Mouse (Mus musculus) heart, embryonic 12.5 days (tissue): ENCODE results near the gene 2310033P09Rik. TPM values are rescaled to one million over a fixed set of nuclear protein-coding genes. Genes with fewer than 3 reads are reported as not detected.
A peak's percentile ranks its signal among the peaks of the same experiment; 100 is the strongest.

Source experiments
- ATAC-seq: fragments of 200-750 bp; cut with Nextera tagmentation; 2 replicates; pipeline ENCODE4 v1.8.0; 2017; ENCODE audit warnings: moderate TSS enrichment, moderate library complexity; ENCODE audit not compliant: insufficient number of reproducible peaks, low FRiP score
- H3K27ac ChIP-seq: fragments of 300-500 bp; sonication (generic); 2 replicates; pipeline ENCODE4 v1.5.1; 2016; ENCODE audit warnings: mild to moderate bottlenecking, moderate library complexity; ENCODE audit not compliant: poor library complexity, severe bottlenecking
- H3K27me3 ChIP-seq: fragments of 300-500 bp; sonication (generic); replicated peaks from 2 replicates; pipeline ENCODE4 v1.6.1; 2016; ENCODE audit warnings: mild to moderate bottlenecking, moderate library complexity
- H3K36me3 ChIP-seq: fragments of 300-500 bp; sonication (generic); 2 replicates; pipeline ENCODE4 v1.6.1; 2016; ENCODE audit warnings: mild to moderate bottlenecking, moderate library complexity
- H3K4me1 ChIP-seq: fragments of 300-500 bp; sonication (generic); replicated peaks from 2 replicates; pipeline ENCODE4 v1.6.1; 2016; ENCODE audit warnings: mild to moderate bottlenecking
- H3K4me2 ChIP-seq: fragments of 300-500 bp; sonication (generic); 2 replicates; pipeline ENCODE4 v1.6.1; 2016; ENCODE audit warnings: mild to moderate bottlenecking, moderate library complexity
- H3K4me3 ChIP-seq: fragments of 300-500 bp; sonication (generic); 2 replicates; pipeline ENCODE4 v1.5.1; 2016; ENCODE audit warnings: mild to moderate bottlenecking
- H3K9ac ChIP-seq: fragments of 300-500 bp; sonication (generic); 2 replicates; pipeline ENCODE4 v1.6.1; 2016; ENCODE audit warnings: mild to moderate bottlenecking, moderate library complexity
- H3K9me3 ChIP-seq: fragments of 300-500 bp; sonication (generic); replicated peaks from 2 replicates; pipeline ENCODE4 v1.6.1; 2016; ENCODE audit warnings: mild to moderate bottlenecking, moderate library complexity
- WGBS: fragments of 180-500 bp; shearing (Covaris S2); methylation state at CpG from one replicate; pipeline ENCODE4 v1.1.7; 2016; 5-methylcytosine and 5-hydroxymethylcytosine counted together
- polyA plus RNA-seq: library from polyadenylated mRNA; unstranded; fragments of >200 nt; fragmentation: Nextera tagmentation; extraction: Ambion mirVana; gene quantifications from 2 replicates; pipeline ENCODE4 v1.2.1, GENCODE M21; 2016

2310033P09Rik gene
- polyA plus RNA-seq, 1 experiment from 2014 or later = 25.0 TPM

GRCm38 (mm10) chr11:59174189-59174838 is 33.8 kb upstream of the 2310033P09Rik start:
- Histone ChIP-seq H3K27me3 (peaks cover 69% of the 10 kb centered on the region), H3K9ac (no peak overlapping the region), H3K27ac (no peak overlapping the region), H3K4me2 (no peak overlapping the region), H3K4me3 (no peak overlapping the region), H3K4me1 (peaks cover 23% of the 10 kb centered on the region), H3K36me3 (no peaks in the 10 kb centered on the region), H3K9me3 (no peaks in the 10 kb centered on the region)
- WGBS = 50% methylated on average over 6 of the region's 6 CpGs
- no peak for ATAC-seq

GRCm38 (mm10) chr11:59176475-59176874 is 31.6 kb upstream of the 2310033P09Rik start:
- Histone ChIP-seq H3K9me3 (no peaks in the 10 kb centered on the region), H3K4me3 (peak overlapping the region; percentile 36), H3K4me1 (peaks cover 28% of the 10 kb centered on the region), H3K9ac (peak overlapping the region; percentile 27; the same call in 1 of the 2 replicates), H3K27ac (no peak overlapping the region), H3K4me2 (peak overlapping the region; percentile 61), H3K36me3 (no peaks in the 10 kb centered on the region), H3K27me3 (peaks cover 76% of the 10 kb centered on the region)
- WGBS = 3% methylated on average over 48 of the region's 48 CpGs
- no peak for ATAC-seq

- Histone ChIP-seq H3K4me1 (peaks cover 28% of the 10 kb centered on the region), H3K36me3 (no peaks in the 10 kb centered on the region), H3K9ac (no peak overlapping the region), H3K4me3 (peak overlapping the region; percentile 36), H3K9me3 (no peaks in the 10 kb centered on the region), H3K4me2 (peak overlapping the region; percentile 61), H3K27me3 (peaks cover 76% of the 10 kb centered on the region), H3K27ac (no peak overlapping the region)
- 9% methylated on average over 34 of the region's 34 CpGs for WGBS
- ATAC-seq = peak; percentile 22; the same call in 1 of the 2 replicates
Observed at GRCm38 (mm10) chr11:59176921-59177320, 31.2 kb upstream of the 2310033P09Rik start.

- peaks cover 26% of the 10 kb centered on the region for H3K27me3 ChIP-seq
- no peak; the same call in 1 of the 2 replicates for ATAC-seq
- WGBS = 49% methylated on average over 3 of the region's 3 CpGs
- H3K4me3 ChIP-seq = no peak within 1 kb of the TSS
- no peaks in the 10 kb centered on the region for H3K9me3 ChIP-seq
- H3K27ac ChIP-seq = 0 out of 2 replicates have a peak within 1 kb of the TSS, but pooled peaks have one; percentile 8
- no peak within 1 kb of the TSS; the same call in 1 of the 2 replicates for H3K4me2 ChIP-seq
- peak within 1 kb of the TSS; percentile 48; the same call in 1 of the 2 replicates for H3K9ac ChIP-seq
- H3K36me3 ChIP-seq = peaks cover 29% of the 10 kb centered on the region
- peaks cover 31% of the 10 kb centered on the region for H3K4me1 ChIP-seq
Observed at GRCm38 (mm10) chr11:59182864-59183331, 25.2 kb upstream of the 2310033P09Rik start, which contains the start of gene Gjc2. Gene Gjc2, minus strand, starts transcription at chr11:59183213.

- no peak overlapping the region for H3K4me3 ChIP-seq
- 0 out of 2 replicates have a peak overlapping the region, but pooled peaks have one; percentile 8 for H3K27ac ChIP-seq
- peaks cover 29% of the 10 kb centered on the region for H3K36me3 ChIP-seq
- H3K9me3 ChIP-seq = no peaks in the 10 kb centered on the region
- H3K4me2 ChIP-seq = no peak overlapping the region; the same call in 1 of the 2 replicates
- 15% methylated on average over 3 of the region's 3 CpGs for WGBS
- peak; percentile 70 for ATAC-seq
- peaks cover 17% of the 10 kb centered on the region for H3K27me3 ChIP-seq
- H3K4me1 ChIP-seq = peaks cover 31% of the 10 kb centered on the region
- 0 out of 2 replicates have a peak overlapping the region, but pooled peaks have one; percentile 9 for H3K9ac ChIP-seq
Observed at GRCm38 (mm10) chr11:59183821-59184220, 24.3 kb upstream of the 2310033P09Rik start.

- WGBS = 81% methylated on average over 5 of the region's 5 CpGs
Observed at GRCm38 (mm10) chr11:59185490-59185889, 22.6 kb upstream of the 2310033P09Rik start.

GRCm38 (mm10) chr11:59187706-59188105 is 20.4 kb upstream of the 2310033P09Rik start:
- Histone ChIP-seq H3K4me1 (peaks cover 21% of the 10 kb centered on the region), H3K36me3 (peaks cover 29% of the 10 kb centered on the region), H3K9ac (no peak overlapping the region), H3K27ac (no peak overlapping the region), H3K4me3 (no peak overlapping the region), H3K9me3 (no peaks in the 10 kb centered on the region), H3K4me2 (no peak overlapping the region), H3K27me3 (0 out of 2 replicates have a peak, but pooled peaks cover 4% of the 10 kb centered on the region)
- ATAC-seq = no peak
- WGBS = 77% methylated on average over 6 of the region's 6 CpGs

More at GRCm38 (mm10) chr11:59185490-59185889, 22.6 kb upstream of the 2310033P09Rik start:
- H3K4me1 ChIP-seq = peaks cover 22% of the 10 kb centered on the region
- H3K4me3 ChIP-seq = no peak overlapping the region
- no peaks in the 10 kb centered on the region for H3K9me3 ChIP-seq
- H3K9ac ChIP-seq = no peak overlapping the region
- H3K27me3 ChIP-seq = 0 out of 2 replicates have a peak, but pooled peaks cover 4% of the 10 kb centered on the region
- H3K27ac ChIP-seq = no peak overlapping the region
- H3K36me3 ChIP-seq = peaks cover 29% of the 10 kb centered on the region
- H3K4me2 ChIP-seq = no peak overlapping the region
- ATAC-seq = no peak

GRCm38 (mm10) chr11:59191231-59192058 is 16.7 kb upstream of the 2310033P09Rik start:
- WGBS = under 1% methylated on average over 59 of the region's 59 CpGs
- H3K4me3 ChIP-seq = peak overlapping the region; percentile 61
- peaks cover 6% of the 10 kb centered on the region for H3K4me1 ChIP-seq
- H3K4me2 ChIP-seq = peak overlapping the region; percentile 77
- peaks cover 3% of the 10 kb centered on the region; the same call in 1 of the 2 replicates for H3K36me3 ChIP-seq
- peak; percentile 96 for ATAC-seq
- H3K27me3 ChIP-seq = no peaks in the 10 kb centered on the region
- no peaks in the 10 kb centered on the region for H3K9me3 ChIP-seq
- H3K9ac ChIP-seq = peak overlapping the region; percentile 79
- peak overlapping the region; percentile 85 for H3K27ac ChIP-seq

GRCm38 (mm10) chr11:59192059-59192386 is 16.1 kb upstream of the 2310033P09Rik start, which contains the start of gene Guk1:
Gene Guk1, minus strand, starts transcription at chr11:59192212.
- Histone ChIP-seq H3K36me3 (no peaks in the 10 kb centered on the region), H3K9me3 (no peaks in the 10 kb centered on the region), H3K4me1 (peaks cover 6% of the 10 kb centered on the region), H3K4me2 (peak within 1 kb of the TSS; percentile 77), H3K27ac (peak within 1 kb of the TSS; percentile 85), H3K4me3 (peak within 1 kb of the TSS; percentile 61), H3K9ac (peak within 1 kb of the TSS; percentile 79), H3K27me3 (no peaks in the 10 kb centered on the region)
- no peak; the same call in 1 of the 2 replicates for ATAC-seq
- 7% methylated on average over 16 of the region's 16 CpGs for whole genome bisulfite sequencing

GRCm38 (mm10) chr11:59196230-59196629 is 11.9 kb upstream of the 2310033P09Rik start:
- H3K4me1 ChIP-seq = peaks cover 3% of the 10 kb centered on the region
- H3K36me3 ChIP-seq = peaks cover 8% of the 10 kb centered on the region; the same call in 1 of the 2 replicates
- no peaks in the 10 kb centered on the region for H3K9me3 ChIP-seq
- no peak overlapping the region for H3K27ac ChIP-seq
- no peak overlapping the region for H3K9ac ChIP-seq
- ATAC-seq = no peak
- H3K4me2 ChIP-seq = no peak overlapping the region
- H3K27me3 ChIP-seq = no peaks in the 10 kb centered on the region
- no peak overlapping the region for H3K4me3 ChIP-seq
